Mouse (Mus musculus) layer of hippocampus, adult 9-10 months (tissue): ENCODE data around the gene Gm11758.
"Not testable (repeated sequence)": the region's sequence is repeated elsewhere in the genome, so short reads cannot be mapped to it uniquely, and the experiment has no call there.

ENCODE experiments used
- DNase-seq: peaks from one replicate; pipeline ENCODE4 v3.0.0; 2022; ENCODE audit warnings: low spot score

The Gm11758 gene

GRCm38 (mm10) chr4:73876166-73876565 is at the start of gene Gm11758:
Gene Gm11758 (minus strand): TSS chr4:73876266.
- DNase-seq = not testable (repeated sequence)

- not testable (repeated sequence) for DNase-seq
Observed at GRCm38 (mm10) chr4:73920660-73921059, 44.6 kb upstream of the Gm11758 start, which contains the start of gene Gm11756. Gene Gm11756 (minus strand): TSS chr4:73920760.

GRCm38 (mm10) chr4:73905853-73906252 is 29.8 kb upstream of the Gm11758 start, which contains the start of gene Gm13871:
Gene Gm13871 (minus strand): TSS chr4:73905953.
- DNase-seq = not testable (repeated sequence)

- not testable (repeated sequence) for DNase-seq
Observed at GRCm38 (mm10) chr4:73891012-73891411, 14.9 kb upstream of the Gm11758 start, which contains the start of gene Gm11757. Gene Gm11757 (minus strand): TSS chr4:73891112.

GRCm38 (mm10) chr4:73826587-73826986 is 49.5 kb downstream of the Gm11758 start:
- DNase-seq = no peak
